Mouse (Mus musculus) hindbrain, embryonic 14.5 days (tissue): Measurements from ENCODE around the gene Mgat4a. TPM values are rescaled to one million over a fixed set of nuclear protein-coding genes. Genes with fewer than 3 reads are reported as not detected.
A peak's percentile ranks its signal among the peaks of the same experiment; 100 is the strongest.
"Not testable (repeated sequence)": the region's sequence is repeated elsewhere in the genome, so short reads cannot be mapped to it uniquely, and the experiment has no call there.

ENCODE experiments used
- ATAC-seq: fragments of 200-750 bp; cut with Nextera tagmentation; 2 replicates; pipeline ENCODE4 v1.8.0; 2017; ENCODE audit warnings: moderate number of reproducible peaks, mild to moderate bottlenecking, moderate TSS enrichment, moderate library complexity; ENCODE audit not compliant: low FRiP score
- DNase-seq: peaks from one replicate; pipeline ENCODE4 v3.0.0-alpha.2; 2015; ENCODE audit warnings: low spot score
- H3K27ac ChIP-seq: fragments of 300-500 bp; sonication (generic); 2 replicates; pipeline ENCODE4 v1.5.1; 2014; ENCODE audit warnings: mild to moderate bottlenecking, moderate library complexity
- H3K27me3 ChIP-seq: fragments of 300-500 bp; sonication (generic); 2 replicates; pipeline ENCODE4 v1.6.1; 2014; ENCODE audit warnings: mild to moderate bottlenecking, low read length, mixed read lengths; ENCODE audit not compliant: control insufficient read depth, insufficient read depth
- H3K36me3 ChIP-seq: fragments of 300-500 bp; sonication (generic); replicated peaks from 2 replicates; pipeline ENCODE4 v1.6.1; 2014; ENCODE audit not compliant: control insufficient read depth, insufficient read depth
- H3K4me1 ChIP-seq: fragments of 300-500 bp; sonication (generic); replicated peaks from 2 replicates; pipeline ENCODE4 v1.6.1; 2014; ENCODE audit warnings: antibody characterized with exemption, low read length, mixed read lengths; ENCODE audit not compliant: control insufficient read depth, insufficient read depth
- H3K4me2 ChIP-seq: fragments of 300-500 bp; sonication (generic); replicated peaks from 2 replicates; pipeline ENCODE4 v1.6.1; 2014; ENCODE audit warnings: mild to moderate bottlenecking, moderate library complexity
- H3K4me3 ChIP-seq: fragments of 300-500 bp; sonication (generic); replicated peaks from 2 replicates; pipeline ENCODE4 v1.5.1; 2014; ENCODE audit warnings: mild to moderate bottlenecking, low read length
- H3K9ac ChIP-seq: fragments of 300-500 bp; sonication (generic); 2 replicates; pipeline ENCODE4 v1.6.1; 2014
- H3K9me3 ChIP-seq: fragments of 300-500 bp; sonication (generic); 2 replicates; pipeline ENCODE4 v1.6.1; 2016; ENCODE audit warnings: low read length; ENCODE audit not compliant: control insufficient read depth
- WGBS: fragments of 180-500 bp; shearing (Covaris S2); extraction: QIAGEN DNeasy Blood & Tissue Kit; methylation state at CpG from one replicate; pipeline ENCODE4 v1.1.7; 2014; 5-methylcytosine and 5-hydroxymethylcytosine counted together
- polyA plus RNA-seq: library from polyadenylated mRNA; unstranded; fragments of >200 nt; fragmentation: Nextera tagmentation; extraction: Ambion mirVana; gene quantifications from 2 replicates; pipeline ENCODE4 v1.2.1, GENCODE M21; 2014

The Mgat4a gene
- polyA plus RNA-seq, 1 experiment from 2014 or later, result 11.0 TPM

DNA sequence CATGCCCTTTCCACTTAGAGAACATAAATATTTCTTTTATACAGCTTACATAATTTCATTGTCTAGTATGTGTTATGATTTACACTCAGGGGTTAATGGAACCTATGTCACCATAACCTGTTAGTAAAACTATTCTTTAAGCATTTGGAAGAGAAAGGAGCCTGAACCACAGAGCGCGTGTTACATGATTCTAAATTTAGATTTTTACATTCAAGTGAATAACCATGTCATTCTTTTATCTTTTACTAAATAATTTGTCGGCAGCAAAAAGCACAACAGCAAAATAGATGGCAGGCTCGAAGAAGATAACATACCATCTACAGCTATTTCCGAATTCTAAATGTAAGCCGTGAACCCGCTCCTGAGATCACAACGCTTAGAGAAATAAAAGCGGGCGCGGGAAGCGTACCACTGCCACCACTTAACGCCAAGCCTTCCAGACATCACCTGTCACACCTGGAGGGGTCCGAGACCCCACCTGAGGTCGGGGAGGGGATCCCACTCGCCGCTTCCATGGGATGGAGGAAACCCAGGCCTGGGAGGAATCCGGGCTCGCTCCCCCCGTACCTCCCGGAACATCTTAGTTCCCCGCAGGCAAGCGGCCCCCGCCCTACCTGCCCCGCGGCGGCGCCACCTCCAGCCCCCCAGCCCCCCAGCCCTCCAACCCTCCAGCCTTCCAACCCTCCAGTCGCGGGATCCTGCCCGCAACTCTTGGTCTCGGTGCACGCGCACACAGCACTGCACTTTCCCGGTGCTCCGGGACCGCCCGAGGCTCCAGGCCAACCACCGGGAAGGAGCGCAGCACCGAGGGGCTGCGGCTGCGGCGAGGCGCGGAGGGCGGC is 627 bp downstream of the Mgat4a start:
- peak; percentile 32 for DNase-seq
- Histone ChIP-seq H3K27ac (peak overlapping the region; percentile 66), H3K4me3 (peak overlapping the region; percentile 88), H3K4me1 (peaks cover 3% of the 10 kb centered on the region; the same call in 1 of the 2 replicates), H3K4me2 (peak overlapping the region; percentile 84), H3K9ac (peak overlapping the region; percentile 84), H3K9me3 (no peaks in the 10 kb centered on the region), H3K36me3 (0 out of 2 replicates have a peak, but pooled peaks cover 5% of the 10 kb centered on the region), H3K27me3 (peaks cover 18% of the 10 kb centered on the region)
- WGBS, result 5% methylated on average over 36 of the region's 47 CpGs
- ATAC-seq, result peak; percentile 78

DNA sequence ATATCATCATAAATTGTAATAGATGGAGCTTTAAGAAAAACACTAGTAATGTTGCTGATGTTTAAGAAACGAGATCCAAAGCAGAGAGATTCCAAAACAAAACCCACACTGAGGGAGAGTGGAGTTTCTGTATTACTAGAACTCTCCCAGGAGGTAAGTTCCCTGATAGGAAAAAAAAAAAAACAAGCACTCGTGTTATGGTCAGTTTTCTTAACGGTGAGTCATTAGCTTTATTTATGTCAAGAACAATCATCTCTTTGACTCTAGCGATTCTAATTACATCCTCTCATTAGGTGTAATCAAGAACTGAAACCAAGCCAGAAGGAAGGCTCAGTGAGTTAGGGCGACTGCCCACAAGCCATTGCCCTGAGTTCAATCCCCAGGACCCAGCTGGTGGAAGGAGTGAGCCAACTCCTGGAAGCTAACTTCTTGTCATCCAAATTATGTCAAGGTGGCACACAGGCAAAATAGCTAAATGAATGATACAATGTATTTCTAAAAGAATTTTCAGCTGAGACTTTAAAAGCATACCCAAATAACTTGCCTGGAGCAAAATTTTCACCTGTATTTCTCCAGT is 6.2 kb downstream of the Mgat4a start:
- Histone ChIP-seq H3K9me3 (no peaks in the 10 kb centered on the region), H3K36me3 (0 out of 2 replicates have a peak, but pooled peaks cover 8% of the 10 kb centered on the region), H3K9ac (no peak overlapping the region; the same call in 1 of the 2 replicates), H3K27ac (no peak overlapping the region), H3K27me3 (no peaks in the 10 kb centered on the region), H3K4me3 (no peak overlapping the region), H3K4me1 (peaks cover 2% of the 10 kb centered on the region; the same call in 1 of the 2 replicates), H3K4me2 (no peak overlapping the region)
- 50% methylated on average over 5 of the region's 5 CpGs for WGBS
- DNase-seq (no peak), ATAC-seq (no peak)

DNA sequence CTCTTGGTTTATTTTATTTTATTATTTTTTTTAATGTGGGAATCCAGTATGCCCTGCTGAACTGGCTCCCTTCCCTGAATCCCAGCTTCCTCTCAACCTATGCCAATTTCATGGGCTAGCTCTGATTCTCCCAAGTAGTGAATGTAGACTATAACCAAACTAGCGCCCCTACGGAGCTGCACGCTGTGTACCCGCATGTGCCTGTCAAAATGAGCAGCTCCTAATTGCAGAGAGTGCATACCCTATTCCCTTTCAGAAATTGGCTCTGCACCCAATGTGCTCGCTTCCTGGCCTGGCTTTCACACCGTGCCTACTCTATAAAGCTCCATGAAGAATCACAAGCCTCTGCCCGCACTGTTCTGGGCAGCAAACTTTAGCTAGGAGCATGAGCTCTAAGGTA is 7.6 kb downstream of the Mgat4a start:
- WGBS, result 87% methylated on average over 7 of the region's 7 CpGs
- Histone ChIP-seq H3K9me3 (no peaks in the 10 kb centered on the region), H3K4me3 (no peak overlapping the region), H3K9ac (no peak overlapping the region), H3K36me3 (0 out of 2 replicates have a peak, but pooled peaks cover 8% of the 10 kb centered on the region), H3K27me3 (no peaks in the 10 kb centered on the region), H3K4me1 (no peaks in the 10 kb centered on the region; the same call in 1 of the 2 replicates), H3K4me2 (no peak overlapping the region), H3K27ac (no peak overlapping the region)
- DNase-seq, result no peak
- ATAC-seq, result no peak

DNA sequence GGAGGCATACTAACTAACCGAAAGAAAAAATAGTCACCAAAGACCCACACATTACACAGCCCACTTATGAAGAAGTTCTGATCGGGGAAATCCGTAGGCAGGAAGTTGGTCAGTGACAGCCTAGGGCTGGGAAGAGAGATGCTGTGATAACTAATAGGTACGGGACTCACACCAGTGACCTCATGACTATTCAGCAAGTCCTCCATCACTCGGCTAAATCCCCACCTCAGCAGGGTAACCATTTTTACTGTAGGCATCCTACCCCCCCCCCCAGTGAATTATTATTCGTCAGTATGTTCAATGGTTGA is 8.3 kb downstream of the Mgat4a start:
- ATAC-seq (no peak), DNase-seq (no peak)
- H3K36me3 ChIP-seq, result 0 out of 2 replicates have a peak, but pooled peaks cover 8% of the 10 kb centered on the region
- no peaks in the 10 kb centered on the region for H3K9me3 ChIP-seq
- H3K4me3 ChIP-seq, result no peak overlapping the region
- WGBS, result 84% methylated on average over 6 of the region's 6 CpGs
- H3K27ac ChIP-seq, result no peak overlapping the region
- no peak overlapping the region for H3K9ac ChIP-seq
- no peaks in the 10 kb centered on the region; the same call in 1 of the 2 replicates for H3K4me1 ChIP-seq
- no peak overlapping the region for H3K4me2 ChIP-seq
- no peaks in the 10 kb centered on the region for H3K27me3 ChIP-seq

DNA sequence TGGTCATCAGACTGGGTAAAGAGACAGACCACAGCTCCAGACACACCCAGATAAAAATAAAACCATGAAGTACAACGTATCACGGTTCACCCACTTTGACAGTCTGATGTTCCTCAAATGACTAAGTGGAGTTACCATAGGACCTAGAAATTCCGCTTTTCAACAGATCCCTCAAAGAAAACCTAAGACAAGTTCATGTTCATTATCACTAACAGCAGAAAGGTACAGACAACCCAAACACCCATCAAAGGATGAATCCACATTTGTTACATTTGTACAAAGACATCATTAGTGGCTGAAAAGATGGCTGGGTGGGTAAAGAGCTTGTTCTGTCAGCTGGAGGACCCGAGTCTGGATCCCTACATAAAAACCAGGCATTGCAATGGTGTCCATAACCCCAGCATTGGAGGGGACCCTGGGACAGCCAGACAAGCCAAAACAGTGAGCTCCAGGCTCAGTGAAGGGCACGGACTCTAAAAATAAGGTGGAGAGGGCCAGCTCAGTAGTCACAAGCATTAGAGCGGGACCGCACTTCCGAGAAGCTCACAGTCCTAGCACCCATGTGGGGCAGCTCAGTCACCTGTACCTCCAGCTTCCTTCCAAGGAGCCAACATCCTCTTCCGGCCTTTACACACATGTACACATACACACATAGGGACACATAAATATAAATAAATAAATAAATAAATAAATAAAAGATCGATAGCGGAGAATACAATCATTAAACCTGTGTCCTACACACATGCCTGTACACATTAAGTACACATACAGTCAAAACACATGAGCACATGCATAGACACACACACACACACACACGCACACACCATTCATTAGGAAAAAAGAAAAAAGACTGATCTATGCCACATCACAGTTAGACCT is 8.9 kb downstream of the Mgat4a start:
- H3K4me1 ChIP-seq, result no peaks in the 10 kb centered on the region; the same call in 1 of the 2 replicates
- no peak overlapping the region for H3K27ac ChIP-seq
- no peak overlapping the region for H3K9ac ChIP-seq
- 96% methylated on average over 12 of the region's 12 CpGs for WGBS
- no peak overlapping the region for H3K4me3 ChIP-seq
- no peak overlapping the region for H3K4me2 ChIP-seq
- H3K9me3 ChIP-seq, result no peaks in the 10 kb centered on the region
- ATAC-seq (no peak), DNase-seq (no peak)
- 0 out of 2 replicates have a peak, but pooled peaks cover 8% of the 10 kb centered on the region for H3K36me3 ChIP-seq
- no peaks in the 10 kb centered on the region for H3K27me3 ChIP-seq

DNA sequence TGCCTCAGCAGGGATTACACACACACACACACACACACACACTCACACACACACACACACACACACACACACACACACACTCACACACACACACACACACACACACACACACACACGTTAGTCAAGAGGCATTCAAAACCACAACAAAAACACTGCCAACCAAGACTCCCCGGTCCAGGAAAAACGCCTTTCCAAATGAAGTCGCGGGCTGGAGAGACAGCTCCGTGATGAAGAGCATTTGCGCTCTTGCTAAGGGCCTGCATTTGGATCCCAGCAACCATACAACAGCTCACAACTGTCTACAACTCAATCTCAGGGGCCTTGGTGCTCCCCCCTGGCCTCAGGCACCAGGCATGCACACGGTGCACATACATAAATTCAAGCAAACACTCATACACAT is 10.8 kb downstream of the Mgat4a start:
- ATAC-seq (no peak), DNase-seq (no peak)
- Histone ChIP-seq H3K4me1 (no peaks in the 10 kb centered on the region; the same call in 1 of the 2 replicates), H3K4me2 (no peak overlapping the region), H3K9me3 (no peaks in the 10 kb centered on the region), H3K36me3 (0 out of 2 replicates have a peak, but pooled peaks cover 1% of the 10 kb centered on the region), H3K27ac (no peak overlapping the region), H3K9ac (no peak overlapping the region), H3K4me3 (no peak overlapping the region), H3K27me3 (no peaks in the 10 kb centered on the region)
- WGBS, result 59% methylated on average over 8 of the region's 8 CpGs

DNA sequence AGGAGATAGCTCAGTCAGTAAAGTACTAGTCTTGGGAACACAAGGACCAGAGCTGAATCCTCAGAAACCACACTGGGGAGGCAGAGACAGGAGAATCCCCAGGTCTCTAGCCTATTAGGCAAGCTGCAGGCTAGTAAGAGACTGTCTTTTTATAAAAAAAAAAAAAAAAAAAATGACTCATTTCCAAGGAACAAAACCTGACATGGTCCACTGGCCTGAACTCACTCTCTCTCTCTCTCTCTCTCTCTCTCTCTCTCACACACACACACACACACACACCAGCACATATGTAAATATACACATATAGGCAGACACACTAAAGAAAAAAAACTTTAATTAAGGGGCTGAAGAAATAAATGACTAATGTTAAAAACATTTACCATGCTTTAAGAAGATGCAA is 14.6 kb downstream of the Mgat4a start:
- Histone ChIP-seq H3K36me3 (no peaks in the 10 kb centered on the region), H3K4me1 (no peaks in the 10 kb centered on the region; the same call in 1 of the 2 replicates), H3K9ac (no peak overlapping the region), H3K4me2 (no peak overlapping the region), H3K9me3 (no peaks in the 10 kb centered on the region), H3K4me3 (no peak overlapping the region), H3K27ac (no peak overlapping the region), H3K27me3 (no peaks in the 10 kb centered on the region)
- DNase-seq, result no peak
- ATAC-seq, result no peak

DNA sequence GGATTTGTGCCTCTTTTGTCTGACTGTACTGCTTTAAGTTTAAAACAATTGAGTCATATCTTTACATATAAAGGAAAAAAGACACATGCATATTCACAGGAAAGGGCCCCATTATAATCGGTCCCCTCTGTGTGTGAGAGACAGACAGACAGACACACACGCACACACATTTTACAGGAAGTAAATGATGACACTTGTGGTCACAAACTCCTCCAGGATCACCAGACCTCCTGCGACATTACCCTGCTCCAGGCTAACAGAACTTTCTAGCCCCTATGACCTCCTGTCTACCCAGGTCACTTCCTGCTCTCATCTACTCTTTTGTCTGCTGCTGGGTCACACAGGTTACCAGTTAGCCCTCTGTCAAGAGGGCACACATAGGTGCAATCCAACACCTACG is 16.1 kb downstream of the Mgat4a start:
- Histone ChIP-seq H3K9me3 (no peaks in the 10 kb centered on the region), H3K27ac (no peak overlapping the region), H3K4me1 (no peaks in the 10 kb centered on the region), H3K36me3 (no peaks in the 10 kb centered on the region), H3K27me3 (no peaks in the 10 kb centered on the region), H3K4me2 (no peak overlapping the region), H3K4me3 (no peak overlapping the region), H3K9ac (no peak overlapping the region)
- DNase-seq (no peak), ATAC-seq (no peak)
- 83% methylated on average over 4 of the region's 4 CpGs for WGBS

DNA sequence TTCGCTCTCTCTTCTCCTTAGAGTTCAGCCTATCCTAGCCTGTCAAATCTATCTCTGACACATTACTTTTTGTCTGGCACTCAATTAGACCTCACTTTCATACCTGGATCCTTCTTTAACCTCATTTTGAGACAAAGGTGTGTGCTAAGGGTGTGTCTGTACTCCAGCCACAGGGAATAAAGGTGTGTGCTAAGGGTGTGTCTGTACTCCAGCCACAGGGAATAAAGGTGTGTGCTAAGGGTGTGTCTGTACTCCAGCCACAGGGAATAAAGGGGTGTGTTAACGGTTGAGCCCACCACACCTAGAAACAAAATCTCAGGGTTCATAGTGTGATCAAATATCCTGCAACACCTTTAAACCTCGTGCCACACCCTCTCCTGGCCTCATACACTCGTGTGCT is 16.7 kb downstream of the Mgat4a start:
- 93% methylated on average over 4 of the region's 4 CpGs for WGBS
- H3K4me3 ChIP-seq, H3K9me3 ChIP-seq, H3K4me2 ChIP-seq, DNase-seq, H3K27ac ChIP-seq, H3K36me3 ChIP-seq, H3K9ac ChIP-seq, H3K27me3 ChIP-seq, ATAC-seq, H3K4me1 ChIP-seq: not testable (repeated sequence)
